In genomic region chr10:39239498-39240177, GRCm38 (mm10) we compare ENCODE assay signal across 9 mouse cellular contexts.
A peak's percentile ranks its signal among the peaks of the same experiment; 100 is the strongest.
DNase-seq lines count a peak whose midpoint lies in the region; ATAC-seq and TF ChIP-seq lines count a peak whose summit lies in the region.
"Had no signal": no experiment of that assay in that cellular context is flagged by ENCODE, and none has a peak within 500 bp of the region (broad histone marks: within the 10 kb centered on the region; RNA-seq: fewer than 3 reads in every experiment).

No protein-coding gene starts in this region.

- peak; percentile 74 for DNase-seq in brain, embryonic 18.5 days (ENCODE audit: low read depth, low spot score)
- DNase-seq in heart, postnatal 10 days = peak; percentile 88 to 93
- peak; percentile 77 to 85 for DNase-seq in kidney, postnatal 4 days

- H3K4me3 ChIP-seq in forebrain, embryonic 13.5 days = no peak overlapping the region
- H3K4me3 ChIP-seq in liver, embryonic 15.5 days (replicated peaks) = no peak overlapping the region
- H3K4me3 ChIP-seq in neural tube, embryonic 13.5 days = no peak overlapping the region; the same call in 1 of the 2 replicates
- H3K4me3 ChIP-seq in testis, adult 2 months (ENCODE audit: control insufficient read depth, low read depth, low read length) = no peak overlapping the region
- H3K4me3 ChIP-seq: erythroblast, embryonic 14.5 days had no signal

- no peaks in the 10 kb centered on the region for H3K9me3 ChIP-seq in forebrain, embryonic 13.5 days (replicated peaks)
- H3K9me3 ChIP-seq in liver, embryonic 15.5 days (replicated peaks) = no peaks in the 10 kb centered on the region
- no peaks in the 10 kb centered on the region for H3K9me3 ChIP-seq in neural tube, embryonic 13.5 days

- no peaks in the 10 kb centered on the region for H3K36me3 ChIP-seq in forebrain, embryonic 13.5 days (ENCODE audit: poor library complexity, severe bottlenecking)
- no peaks in the 10 kb centered on the region for H3K36me3 ChIP-seq in liver, embryonic 15.5 days (replicated peaks)
- no peaks in the 10 kb centered on the region for H3K36me3 ChIP-seq in neural tube, embryonic 13.5 days
- no peaks in the 10 kb centered on the region for H3K36me3 ChIP-seq in testis, adult 2 months (ENCODE audit: control insufficient read depth, insufficient read depth, low read length)

- peak; percentile 65; the same call in 1 of the 2 replicates for TF ChIP-seq CTCF in testis, adult 2 months (IDR thresholded peaks at IDR 0.05; ENCODE audit: control insufficient read depth, insufficient read depth, insufficient replicate concordance, low read depth, low read length)

- 19% methylated on average over 17 of the region's 17 CpGs for WGBS in forebrain, embryonic 13.5 days
- 18% methylated on average over 17 of the region's 17 CpGs for WGBS in liver, embryonic 15.5 days (ENCODE audit: insufficient replicate concordance)
- WGBS in neural tube, embryonic 13.5 days = 13% methylated on average over 17 of the region's 17 CpGs

- TF ChIP-seq POLR2A in testis, adult 2 months (IDR thresholded peaks at IDR 0.05; ENCODE audit: control insufficient read depth, low read depth, low read length) = no peak

- intact Hi-C loops in heart, postnatal 10 days (cut with DNase I) = loop anchor here (1.0 to 5.0 kb wide), 5 partner anchors 25 to 281 kb away; partner anchors contain the start of gene Fyn

- H3K27ac ChIP-seq in forebrain, embryonic 13.5 days = peak overlapping the region; percentile 15
- no peak overlapping the region for H3K27ac ChIP-seq in liver, embryonic 15.5 days (replicated peaks)
- peak overlapping the region; percentile 61 for H3K27ac ChIP-seq in neural tube, embryonic 13.5 days (replicated peaks)
- no peak overlapping the region for H3K27ac ChIP-seq in testis, adult 2 months (ENCODE audit: control insufficient read depth, insufficient read depth, low read depth, low read length)

- no peaks in the 10 kb centered on the region for H3K27me3 ChIP-seq in forebrain, embryonic 13.5 days
- H3K27me3 ChIP-seq in liver, embryonic 15.5 days = no peaks in the 10 kb centered on the region
- H3K27me3 ChIP-seq in neural tube, embryonic 13.5 days = no peaks in the 10 kb centered on the region
- H3K27me3 ChIP-seq in testis, adult 2 months (ENCODE audit: control insufficient read depth, insufficient read depth, low read length) = no peaks in the 10 kb centered on the region

- H3K4me2 ChIP-seq in forebrain, embryonic 13.5 days = peak overlapping the region; percentile 38
- H3K4me2 ChIP-seq in liver, embryonic 15.5 days = peak overlapping the region; percentile 41
- H3K4me2 ChIP-seq in neural tube, embryonic 13.5 days = peak overlapping the region; percentile 42

- ATAC-seq in CD4-positive, CD25-positive, alpha-beta regulatory T cell, adult 4 months = peak; percentile 74
- peak; percentile 95 for ATAC-seq in forebrain, embryonic 13.5 days
- no peak for ATAC-seq in liver, embryonic 15.5 days (ENCODE audit: insufficient read depth)
- peak; percentile 90 for ATAC-seq in neural tube, embryonic 13.5 days (ENCODE audit: low read depth)

- peaks cover 22% of the 10 kb centered on the region for H3K4me1 ChIP-seq in forebrain, embryonic 13.5 days
- 0 out of 2 replicates have a peak, but pooled peaks cover 6% of the 10 kb centered on the region for H3K4me1 ChIP-seq in liver, embryonic 15.5 days (replicated peaks)
- H3K4me1 ChIP-seq in neural tube, embryonic 13.5 days (replicated peaks) = peaks cover 20% of the 10 kb centered on the region
- H3K4me1 ChIP-seq in testis, adult 2 months (ENCODE audit: control insufficient read depth, insufficient read depth, low read length) = peaks cover 5% of the 10 kb centered on the region; the same call in 1 of the 2 replicates

- peak overlapping the region; percentile 31; the same call in 1 of the 2 replicates for H3K9ac ChIP-seq in forebrain, embryonic 13.5 days
- H3K9ac ChIP-seq in liver, embryonic 15.5 days = no peak overlapping the region
- peak overlapping the region; percentile 64 for H3K9ac ChIP-seq in neural tube, embryonic 13.5 days

Comparison
In these comparisons a context has a peak if more than half of its experiments do, and no peak if none do; other contexts are left out.
1. H3K27ac ChIP-seq: peak in forebrain, embryonic 13.5 days (single experiment) and neural tube, embryonic 13.5 days (single experiment); none in liver, embryonic 15.5 days (single experiment) and testis, adult 2 months (single experiment).
2. Peak in every context shown above with its lines, with median percentiles within 50 percentile points of each other: DNase-seq and H3K4me2 ChIP-seq.